Comparison of ENCODE assay signal across 9 mouse cellular contexts in genomic region chr7:102919632-102920031, GRCm38 (mm10). TPM values are rescaled to one million over a fixed set of nuclear protein-coding genes. Genes with fewer than 3 reads are reported as not detected.
DNase-seq lines count a peak whose midpoint lies in the region; ATAC-seq and TF ChIP-seq lines count a peak whose summit lies in the region.
"Had no signal": no experiment of that assay in that cellular context is flagged by ENCODE, and none has a peak within 500 bp of the region (broad histone marks: within the 10 kb centered on the region; RNA-seq: fewer than 3 reads in every experiment).

No protein-coding gene starts in this region.

- no peak overlapping the region for H3K4me3 ChIP-seq in lung, postnatal 0 days (ENCODE audit: low read depth, low read length)
- no peak overlapping the region for H3K4me3 ChIP-seq in forebrain, postnatal 0 days (ENCODE audit: low read depth, low read length)

- no peaks in the 10 kb centered on the region for H3K9me3 ChIP-seq in lung, postnatal 0 days (ENCODE audit: low read length)
- no peaks in the 10 kb centered on the region for H3K9me3 ChIP-seq in forebrain, postnatal 0 days (ENCODE audit: low read length)

- 6% methylated on average over 1 of the region's 1 CpGs for WGBS in lung, postnatal 0 days
- WGBS in forebrain, postnatal 0 days = 8% methylated on average over 1 of the region's 1 CpGs
- 7% methylated on average over 1 of the region's 1 CpGs for WGBS in large intestine, adult 2 months

- DNase-seq in CD4-positive, CD25-positive, alpha-beta regulatory T cell, adult 2 months (ENCODE audit: low read depth, low spot score) = peak; percentile 64
- DNase-seq in lung, postnatal 0 days (ENCODE audit: low spot score) = peak; percentile 60
- no peak for DNase-seq in lung, postnatal 4 days
- DNase-seq in forebrain, postnatal 0 days = peak; percentile 76
- peak; percentile 6 for DNase-seq in large intestine, adult 2 months (ENCODE audit: low read depth, low spot score)
- DNase-seq in retina, postnatal 7 days (ENCODE audit: low read depth, low spot score) = peak; percentile 50
- DNase-seq in ovary, postnatal 10 days (ENCODE audit: low spot score) = no peak

- H3K9ac ChIP-seq in lung, postnatal 0 days (replicated peaks; ENCODE audit: low read depth) = no peak overlapping the region
- no peak overlapping the region for H3K9ac ChIP-seq in forebrain, postnatal 0 days

- H3K4me1 ChIP-seq in lung, postnatal 0 days (ENCODE audit: insufficient read depth, low read depth, low read length) = no peaks in the 10 kb centered on the region
- no peaks in the 10 kb centered on the region for H3K4me1 ChIP-seq in forebrain, postnatal 0 days (ENCODE audit: insufficient read depth)

- ATAC-seq in CD4-positive, CD25-positive, alpha-beta regulatory T cell, adult 4 months = no peak
- no peak for ATAC-seq in lung, postnatal 0 days
- peak; percentile 74; the same call in 1 of the 2 replicates for ATAC-seq in forebrain, postnatal 0 days

- H3K27ac ChIP-seq in lung, postnatal 0 days (ENCODE audit: low read length) = no peak overlapping the region
- no peak overlapping the region for H3K27ac ChIP-seq in forebrain, postnatal 0 days (ENCODE audit: low read depth, low read length)

- no peaks in the 10 kb centered on the region for H3K27me3 ChIP-seq in lung, postnatal 0 days (replicated peaks; ENCODE audit: insufficient read depth, low read length)
- no peaks in the 10 kb centered on the region for H3K27me3 ChIP-seq in forebrain, postnatal 0 days (ENCODE audit: insufficient read depth, low read length)

- peak; percentile 74 for TF ChIP-seq CTCF in lung, postnatal 0 days (IDR thresholded peaks at IDR 0.05)
- TF ChIP-seq CTCF in forebrain, postnatal 0 days (IDR thresholded peaks at IDR 0.05; ENCODE audit: low read depth) = peak; percentile 81

- no peaks in the 10 kb centered on the region for H3K36me3 ChIP-seq in lung, postnatal 0 days (ENCODE audit: insufficient read depth, low read length)
- no peaks in the 10 kb centered on the region for H3K36me3 ChIP-seq in forebrain, postnatal 0 days (ENCODE audit: insufficient read depth)

- H3K4me2 ChIP-seq in lung, postnatal 0 days (replicated peaks; ENCODE audit: low read depth, low read length) = no peak overlapping the region
- H3K4me2 ChIP-seq in forebrain, postnatal 0 days (ENCODE audit: low read depth) = no peak overlapping the region

- no peak for TF ChIP-seq EP300 in lung, postnatal 0 days (IDR thresholded peaks at IDR 0.05)

RNA-seq across cellular contexts. Expression of gene Olfr571, which starts 2.3 kb away (rescaled TPM):
- polyA plus RNA-seq in CD4-positive, CD25-positive, alpha-beta regulatory T cell, adult 4 months (2017; shearing (Covaris generic)) = under 1 TPM in 1 of 2 experiments, not detected in 1; 0.07 TPM
- not detected in 2 replicates for polyA plus RNA-seq in lung, postnatal 0 days (2015; fragmentation: Nextera tagmentation; extraction: Ambion mirVana)
- total RNA-seq in forebrain, postnatal 0 days (2014; rRNA removed) = not detected in 2 replicates
- polyA plus RNA-seq in forebrain, postnatal 0 days (2015; fragmentation: Nextera tagmentation; extraction: Ambion mirVana) = not detected in 2 replicates
- not detected in 2 replicates for polyA plus RNA-seq in large intestine, adult 2 months (2012; rRNA removed)
- total RNA-seq: heart, postnatal 14 days had no signal

RNA-seq across cellular contexts. Expression of gene Olfr572, which starts 4.6 kb away (rescaled TPM):
- not detected for polyA plus RNA-seq in CD4-positive, CD25-positive, alpha-beta regulatory T cell, adult 4 months (2017; shearing (Covaris generic))
- not detected in 2 replicates for polyA plus RNA-seq in lung, postnatal 0 days (2015; fragmentation: Nextera tagmentation; extraction: Ambion mirVana)
- not detected in 2 replicates for total RNA-seq in forebrain, postnatal 0 days (2014; rRNA removed)
- polyA plus RNA-seq in forebrain, postnatal 0 days (2015; fragmentation: Nextera tagmentation; extraction: Ambion mirVana) = not detected in 2 replicates
- polyA plus RNA-seq in large intestine, adult 2 months (2012; rRNA removed) = not detected in 2 replicates
- total RNA-seq: heart, postnatal 14 days had no signal

RNA-seq across cellular contexts. Expression of gene Olfr573-ps1, which starts 22.7 kb away (rescaled TPM):
- not detected for polyA plus RNA-seq in CD4-positive, CD25-positive, alpha-beta regulatory T cell, adult 4 months (2017; shearing (Covaris generic))
- not detected in 2 replicates for polyA plus RNA-seq in lung, postnatal 0 days (2015; fragmentation: Nextera tagmentation; extraction: Ambion mirVana)
- not detected in 2 replicates for total RNA-seq in forebrain, postnatal 0 days (2014; rRNA removed)
- polyA plus RNA-seq in forebrain, postnatal 0 days (2015; fragmentation: Nextera tagmentation; extraction: Ambion mirVana) = not detected in 2 replicates
- polyA plus RNA-seq in large intestine, adult 2 months (2012; rRNA removed) = not detected in 2 replicates
- total RNA-seq: heart, postnatal 14 days had no signal

RNA-seq across cellular contexts. Expression of gene Olfr570, which starts 25.3 kb away (rescaled TPM):
- not detected for polyA plus RNA-seq in CD4-positive, CD25-positive, alpha-beta regulatory T cell, adult 4 months (2017; shearing (Covaris generic))
- not detected in 2 replicates for polyA plus RNA-seq in lung, postnatal 0 days (2015; fragmentation: Nextera tagmentation; extraction: Ambion mirVana)
- not detected in 2 replicates for total RNA-seq in forebrain, postnatal 0 days (2014; rRNA removed)
- 0.23 TPM in 1 of 2 replicates, not detected in the other for polyA plus RNA-seq in forebrain, postnatal 0 days (2015; fragmentation: Nextera tagmentation; extraction: Ambion mirVana)
- not detected in 2 replicates for polyA plus RNA-seq in large intestine, adult 2 months (2012; rRNA removed)
- total RNA-seq: heart, postnatal 14 days had no signal

RNA-seq across cellular contexts. Expression of gene Olfr574, which starts 28.6 kb away (rescaled TPM):
- not detected for polyA plus RNA-seq in CD4-positive, CD25-positive, alpha-beta regulatory T cell, adult 4 months (2017; shearing (Covaris generic))
- not detected in 2 replicates for polyA plus RNA-seq in lung, postnatal 0 days (2015; fragmentation: Nextera tagmentation; extraction: Ambion mirVana)
- not detected in 2 replicates for total RNA-seq in forebrain, postnatal 0 days (2014; rRNA removed)
- polyA plus RNA-seq in forebrain, postnatal 0 days (2015; fragmentation: Nextera tagmentation; extraction: Ambion mirVana) = not detected in 2 replicates
- polyA plus RNA-seq in large intestine, adult 2 months (2012; rRNA removed) = not detected in 2 replicates
- total RNA-seq: heart, postnatal 14 days had no signal

Comparison
In these comparisons a context has a peak if more than half of its experiments do, and no peak if none do; other contexts are left out.
1. DNase-seq: peak in CD4-positive, CD25-positive, alpha-beta regulatory T cell, adult 2 months (single experiment), lung, postnatal 0 days (single experiment), forebrain, postnatal 0 days (single experiment), large intestine, adult 2 months (single experiment) and retina, postnatal 7 days (single experiment); none in lung, postnatal 4 days (0 of 2) and ovary, postnatal 10 days (single experiment).